Mouse (Mus musculus) adrenal gland, postnatal 10 days (tissue): ENCODE results near the gene Itga6. TPM values are rescaled to one million over a fixed set of nuclear protein-coding genes. Genes with fewer than 3 reads are reported as not detected.
"Not testable (repeated sequence)": the region's sequence is repeated elsewhere in the genome, so short reads cannot be mapped to it uniquely, and the experiment has no call there.

Source experiments
- DNase-seq: peaks from one replicate; pipeline ENCODE4 v3.0.0; 2021; ENCODE audit warnings: mixed read lengths
- long read RNA-seq, 2 experiments: library from polyadenylated mRNA; stranded (forward); transcript quantifications; one replicate each; pipeline ENCODE4 v2.0.0; 2021
- total RNA-seq, 2 experiments: library from RNA; stranded (reverse); gene quantifications; 2 replicates each; pipeline ENCODE4 v1.2.3; 2021

Gene Itga6
- total RNA-seq: 100 to 1,000 TPM; 145 to 179 TPM
- long read RNA-seq, experiment 1, full-length matches to known transcripts: 6 of 35 reads
- long read RNA-seq, experiment 1, partial matches to known transcripts: 27 of 35 reads
- long read RNA-seq, experiment 1, other reads (novel, unspliced or antisense): 2 of 35 reads
- long read RNA-seq, experiment 2, full-length matches to known transcripts: 7 of 29 reads
- long read RNA-seq, experiment 2, partial matches to known transcripts: 18 of 29 reads
- long read RNA-seq, experiment 2, other reads (novel, unspliced or antisense): 4 of 29 reads

DNA sequence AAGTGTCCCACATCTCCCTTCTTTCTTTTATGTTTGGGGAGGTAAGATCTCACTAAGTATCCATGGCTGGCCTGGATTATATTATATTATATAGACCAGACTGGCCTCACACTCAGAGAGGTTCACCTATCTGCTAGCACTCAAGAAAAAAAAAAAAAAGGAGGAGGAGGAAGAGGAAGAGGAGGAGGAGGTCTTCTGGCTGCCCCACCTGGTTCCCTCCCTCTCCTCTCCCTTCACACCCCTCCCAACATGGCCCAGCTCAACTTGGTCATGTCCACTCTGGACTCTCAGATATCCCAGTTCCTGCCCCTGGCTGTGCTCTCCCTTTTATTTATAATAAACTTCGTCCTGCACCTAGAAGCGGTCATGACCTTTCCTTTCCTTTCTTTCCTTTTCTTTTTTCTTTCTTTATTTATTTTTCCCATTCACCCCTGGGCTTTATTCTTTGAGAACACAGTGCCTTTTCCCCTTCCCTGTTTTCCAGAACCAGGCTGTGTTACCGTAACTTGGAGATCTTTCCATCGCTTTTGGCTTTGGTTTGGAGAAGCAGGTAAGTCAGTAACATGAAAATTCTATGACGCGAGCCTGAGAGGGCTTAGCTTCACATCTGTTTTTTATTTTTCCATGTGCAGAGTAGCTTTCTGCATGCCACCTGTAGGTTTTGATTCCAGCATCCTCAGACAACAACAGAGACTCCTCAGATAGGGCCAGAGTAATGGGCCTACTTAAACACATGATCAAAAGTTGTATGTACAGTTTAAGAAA, at the start of gene Itga6:
Gene Itga6 (plus strand): TSS at position 7 of the 765 bp plus-strand sequence.
- DNase-seq: no peak

DNA sequence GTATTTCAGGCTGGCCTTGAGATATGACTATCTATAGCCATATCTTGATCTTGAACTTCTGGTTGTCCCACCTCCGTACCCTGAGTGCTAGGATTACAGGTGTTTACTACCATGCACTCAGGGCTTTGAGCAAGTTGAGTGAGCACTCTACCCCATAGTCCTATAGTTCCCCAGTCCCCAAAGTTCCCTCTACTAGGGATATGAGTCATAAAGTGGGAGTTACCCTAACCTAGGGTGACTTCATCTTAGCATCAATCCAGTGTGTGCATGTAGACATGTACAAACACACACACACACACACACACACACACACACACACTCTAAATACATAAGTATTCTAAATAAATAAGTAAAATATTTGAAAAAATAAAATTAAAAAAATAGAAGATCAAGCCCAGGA, 48.6 kb upstream of the Itga6 start:
- no peak for DNase-seq

DNA sequence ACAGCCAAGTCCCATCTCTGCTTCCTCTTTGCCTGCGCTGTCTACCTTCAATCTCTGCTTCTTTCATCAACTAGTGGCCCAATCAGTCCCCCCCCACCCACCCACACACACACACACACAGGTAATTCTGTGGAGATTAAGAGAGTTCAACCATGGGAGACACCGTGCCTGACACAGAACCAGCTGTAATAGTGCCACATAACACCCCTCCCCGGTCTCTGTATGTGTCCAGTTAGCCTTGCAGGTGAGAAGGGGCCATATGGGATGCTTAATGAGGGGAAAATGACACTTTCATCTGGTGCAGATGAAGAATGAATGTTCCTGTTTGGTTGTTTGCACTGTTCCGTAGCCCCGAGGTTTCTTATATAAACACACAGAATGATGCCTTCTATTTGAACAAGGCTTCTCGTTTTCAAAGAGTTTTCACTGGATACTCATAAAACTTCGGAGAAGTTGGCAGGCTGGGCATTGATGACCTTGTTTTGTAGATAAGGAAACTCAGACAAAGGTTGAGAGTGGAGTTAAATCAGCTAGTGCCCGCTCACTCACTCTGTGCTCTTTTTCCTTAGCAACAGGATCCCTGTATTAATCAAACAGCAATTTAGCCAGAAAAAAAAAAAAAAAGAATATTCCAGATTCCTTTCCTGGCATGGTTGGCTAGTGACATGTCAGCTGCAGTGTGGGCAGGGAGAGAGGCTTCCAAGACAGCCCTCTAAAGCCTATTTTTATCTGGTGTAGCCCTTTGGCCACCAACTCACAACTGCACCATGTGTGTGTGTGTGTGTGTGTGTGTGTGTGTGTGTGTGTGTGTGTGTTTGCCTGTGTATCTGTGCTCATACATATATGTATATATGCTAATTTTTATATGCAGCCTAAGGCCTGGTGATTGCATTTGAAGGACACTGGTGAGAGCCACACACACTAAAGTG, 47.7 kb upstream of the Itga6 start:
- peak; percentile 59 for DNase-seq

DNA sequence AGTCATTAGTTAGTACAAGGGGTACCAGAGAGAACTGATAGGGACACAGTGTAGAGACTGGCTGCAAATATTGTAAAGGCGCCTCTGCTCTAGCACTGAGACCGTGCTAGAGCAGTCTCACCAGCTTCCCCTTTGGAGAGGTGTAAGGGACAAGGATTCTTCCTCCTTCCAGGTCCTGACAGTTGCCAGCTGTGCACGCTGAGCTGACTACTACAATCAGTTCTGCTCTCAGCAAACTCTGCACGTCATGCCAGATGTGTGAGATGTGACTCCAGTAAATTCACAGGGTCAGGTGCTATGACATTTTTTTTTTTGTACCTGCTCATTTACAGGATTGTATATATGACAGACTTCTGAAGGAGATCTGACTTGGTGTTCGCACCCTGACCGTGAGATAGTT, 47.0 kb upstream of the Itga6 start:
- DNase-seq: no peak

DNA sequence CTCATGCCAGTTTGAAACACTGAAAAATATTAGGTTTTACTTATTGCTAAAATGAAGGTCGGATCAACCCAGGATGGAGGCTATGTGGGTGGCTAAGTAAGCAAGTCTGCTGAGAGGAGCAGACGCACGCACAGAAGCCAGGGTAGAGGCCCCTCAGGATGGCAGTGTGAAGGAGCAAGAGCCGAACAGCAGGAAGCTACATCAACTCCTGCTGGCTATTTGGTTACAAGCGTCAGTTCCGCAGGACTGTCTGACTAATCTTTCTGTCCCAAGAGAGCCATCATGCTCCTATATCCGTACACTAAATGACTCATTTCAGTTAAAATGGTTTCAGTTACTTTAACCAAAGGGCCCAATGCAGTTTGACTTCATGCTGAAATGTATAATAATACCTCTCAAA, 46.5 kb upstream of the Itga6 start:
- no peak for DNase-seq

DNA sequence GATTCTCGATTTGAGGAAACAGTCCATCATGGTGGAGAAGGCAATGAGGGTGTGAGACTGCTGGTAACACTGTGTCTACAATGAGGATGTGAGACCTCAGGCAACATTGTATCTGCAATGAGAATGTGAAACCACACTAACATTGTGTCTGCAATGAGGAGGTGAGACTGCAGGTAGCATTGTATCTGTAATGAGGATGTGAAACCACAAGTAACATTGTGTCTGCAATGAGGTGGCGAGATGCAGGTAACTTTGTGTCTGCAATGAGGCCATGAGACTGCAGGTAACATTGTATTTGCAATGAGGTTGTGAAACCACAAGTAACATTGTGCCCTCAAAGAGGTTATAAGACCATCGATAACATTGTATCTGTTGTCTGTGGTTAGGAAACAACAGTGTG, 44.1 kb upstream of the Itga6 start:
- DNase-seq: no peak

DNA sequence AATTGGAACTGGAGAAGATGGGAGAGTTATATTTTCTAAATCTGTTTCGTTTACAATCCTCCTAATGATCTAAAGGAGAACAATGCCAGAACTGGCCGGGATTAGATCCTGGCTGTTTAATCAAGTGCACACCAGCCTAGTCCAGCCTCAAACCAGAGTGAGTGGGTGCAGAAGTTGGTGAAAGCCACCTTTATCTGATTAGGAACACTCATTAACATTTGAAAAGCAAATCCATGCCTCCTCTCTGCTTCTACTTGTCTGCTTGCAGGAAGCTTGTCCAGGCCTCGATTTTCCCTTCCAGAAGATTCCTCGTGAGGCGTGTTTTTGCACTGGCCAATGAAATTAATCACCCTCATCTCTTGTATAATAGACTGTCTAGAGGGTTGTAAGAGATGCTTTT, 41.1 kb upstream of the Itga6 start:
- no peak for DNase-seq

DNA sequence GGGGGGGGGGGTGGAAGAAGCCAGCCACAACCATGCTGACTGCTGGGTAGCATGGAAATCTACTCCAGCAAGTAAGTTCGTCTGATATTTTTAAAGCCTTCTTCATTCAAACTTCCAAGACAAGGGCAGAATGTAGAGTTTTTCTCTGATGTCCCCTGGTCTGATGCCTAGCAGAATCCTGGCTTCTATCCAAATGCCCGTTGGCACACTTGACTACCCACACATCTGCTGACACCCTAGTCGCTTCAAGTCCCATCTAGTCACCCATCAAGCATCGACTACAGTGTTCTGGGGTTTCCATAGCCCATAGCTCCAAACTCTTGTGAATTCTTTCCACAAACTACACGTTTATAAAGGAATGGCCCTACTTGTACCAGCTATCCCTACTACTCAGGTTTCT, 36.5 kb upstream of the Itga6 start:
- no peak for DNase-seq

DNA sequence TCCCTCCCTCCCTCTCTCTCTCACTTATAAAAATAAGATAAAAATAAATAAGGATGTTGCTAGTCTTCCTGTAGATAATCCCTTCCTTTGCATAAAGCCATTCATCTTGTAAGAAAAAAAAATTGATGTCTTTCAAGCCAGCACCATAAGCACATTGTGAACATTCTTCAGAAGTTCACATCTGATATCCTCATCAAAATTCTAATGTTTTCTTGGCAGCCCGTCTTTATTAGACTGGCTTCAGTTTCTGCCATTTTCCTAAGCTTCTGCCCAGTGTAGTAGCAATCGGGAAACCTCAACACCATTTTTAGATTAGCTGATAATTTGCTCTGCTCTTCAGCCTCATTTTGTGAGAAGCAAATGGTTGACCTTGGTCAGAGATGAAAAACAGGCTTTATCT, 33.8 kb upstream of the Itga6 start:
- no peak for DNase-seq

DNA sequence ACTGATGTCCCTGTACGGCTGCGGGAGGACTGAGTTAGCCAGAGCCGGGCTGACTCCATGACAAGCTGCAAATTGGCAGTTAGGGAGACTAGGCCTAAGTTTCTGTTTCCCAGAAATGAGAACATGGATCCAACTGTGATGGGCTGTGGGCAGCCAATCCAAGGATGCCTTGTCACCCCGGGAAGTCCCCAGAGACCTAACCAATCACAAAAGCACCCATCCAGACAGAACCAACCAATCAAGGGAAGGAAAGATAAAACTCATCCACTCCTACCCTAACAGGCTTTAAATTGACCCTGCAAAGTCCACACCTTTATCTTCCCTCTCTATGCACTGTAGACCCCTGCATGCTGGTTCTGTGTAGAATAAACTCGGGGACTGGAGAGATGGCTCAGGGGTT, 31.0 kb upstream of the Itga6 start:
- no peak for DNase-seq

DNA sequence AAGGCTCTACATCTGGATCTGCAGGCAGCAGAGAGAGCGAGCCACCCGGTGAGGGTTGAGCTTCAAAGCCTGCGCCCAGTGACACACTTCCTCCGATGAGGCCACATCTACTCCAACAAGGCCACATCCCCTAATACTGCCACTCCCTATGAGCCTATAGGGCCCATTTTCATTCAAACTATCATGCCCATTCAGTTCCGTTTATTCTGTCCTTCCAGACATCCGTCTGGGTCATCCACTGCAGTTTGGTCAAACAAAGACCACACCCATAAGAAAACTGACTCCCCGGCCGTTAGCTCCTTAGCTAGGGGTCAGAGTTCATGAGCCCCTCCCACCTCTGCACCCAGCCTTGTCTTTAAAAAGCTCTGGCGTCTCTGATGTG, 26.4 kb upstream of the Itga6 start:
- no peak for DNase-seq

DNA sequence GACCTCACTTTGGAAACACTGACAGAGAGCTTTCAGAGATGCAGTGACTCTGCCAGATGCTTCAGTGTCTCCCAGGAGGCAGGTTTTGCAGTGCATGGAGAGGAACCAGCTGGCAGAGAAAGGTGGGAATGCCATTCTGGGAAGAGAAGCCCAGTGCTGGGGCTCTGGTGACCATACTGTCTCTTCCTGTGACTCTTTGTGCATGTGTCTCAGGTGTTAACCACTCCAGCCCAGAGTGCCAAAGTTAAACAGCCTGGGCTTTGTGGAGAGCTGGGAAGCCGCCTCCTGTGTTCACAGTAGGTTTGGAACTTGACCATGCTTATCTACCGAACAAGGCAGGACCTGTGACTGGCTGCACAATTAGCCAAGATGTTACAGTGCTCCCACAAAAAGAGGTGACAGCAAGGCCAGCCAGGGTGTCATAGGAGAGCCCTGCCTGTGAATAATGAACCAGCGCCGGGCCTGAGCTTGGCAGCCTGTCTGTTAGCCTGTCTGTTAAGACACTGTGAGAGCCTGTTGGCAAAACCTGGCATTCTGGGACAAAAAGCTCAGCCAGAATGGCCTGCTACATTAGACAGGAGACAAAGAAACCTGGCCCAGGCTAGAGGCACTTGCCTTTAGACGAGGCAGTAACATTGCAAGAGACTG, 25.9 kb upstream of the Itga6 start:
- DNase-seq: peak; percentile 31

DNA sequence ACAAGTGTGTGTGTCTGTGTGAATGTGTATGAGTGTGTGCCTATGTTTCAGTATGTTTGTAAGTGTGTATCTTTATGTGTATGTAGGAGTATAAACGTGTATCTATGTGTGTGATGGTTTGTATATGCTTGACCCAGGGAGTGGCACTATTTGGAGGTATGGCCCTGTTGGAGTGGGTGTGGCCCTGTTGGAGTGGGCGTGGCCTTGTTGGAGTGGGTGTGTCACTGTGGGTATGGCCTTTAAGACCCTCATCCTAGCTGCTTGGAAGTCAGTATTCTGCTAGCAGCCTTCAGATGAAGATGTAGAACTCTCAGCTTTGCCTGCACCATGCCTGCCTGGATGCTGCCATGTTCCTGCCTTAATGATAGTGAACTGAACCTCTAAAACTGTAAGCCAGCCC, 24.9 kb upstream of the Itga6 start:
- not testable (repeated sequence) for DNase-seq

DNA sequence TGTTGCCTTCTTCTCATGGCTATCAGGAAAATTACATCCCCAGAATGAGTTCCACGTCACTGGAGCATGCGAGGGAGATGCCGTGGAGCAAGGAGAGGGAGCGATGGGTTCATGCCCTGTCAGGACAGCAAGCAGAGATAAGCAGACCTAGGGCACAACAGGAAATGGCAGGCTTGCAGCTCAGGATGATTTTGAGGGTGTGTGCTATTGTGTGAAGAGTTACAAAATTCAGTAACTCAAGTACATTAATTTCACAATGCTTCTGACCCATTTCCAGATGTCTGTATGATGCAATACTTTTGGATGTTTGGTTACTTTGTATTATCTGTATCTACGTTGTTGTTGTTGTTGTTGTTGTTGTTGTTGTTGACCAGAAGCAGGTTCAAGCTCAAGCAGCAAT, 22.5 kb upstream of the Itga6 start:
- DNase-seq: no peak

DNA sequence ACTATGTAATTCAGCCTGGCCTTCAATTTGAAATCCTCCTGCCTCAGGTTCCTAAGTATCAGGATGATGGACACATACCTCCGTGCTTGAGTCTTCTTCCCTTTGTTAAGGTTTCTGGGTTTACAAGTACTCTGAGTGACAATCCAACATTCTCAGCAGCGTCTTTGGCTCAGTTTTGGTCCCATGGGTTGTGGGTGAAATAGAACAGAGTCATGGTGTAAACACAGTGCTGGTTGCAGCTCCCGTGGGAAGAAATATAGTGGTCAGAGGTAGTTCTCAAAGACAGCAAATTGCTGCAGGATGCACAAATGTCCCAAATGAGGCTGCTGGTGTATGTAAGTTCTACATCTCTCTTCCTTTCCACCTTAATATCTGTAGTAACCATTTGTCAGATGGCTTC, 21.8 kb upstream of the Itga6 start:
- DNase-seq: peak; percentile 46

DNA sequence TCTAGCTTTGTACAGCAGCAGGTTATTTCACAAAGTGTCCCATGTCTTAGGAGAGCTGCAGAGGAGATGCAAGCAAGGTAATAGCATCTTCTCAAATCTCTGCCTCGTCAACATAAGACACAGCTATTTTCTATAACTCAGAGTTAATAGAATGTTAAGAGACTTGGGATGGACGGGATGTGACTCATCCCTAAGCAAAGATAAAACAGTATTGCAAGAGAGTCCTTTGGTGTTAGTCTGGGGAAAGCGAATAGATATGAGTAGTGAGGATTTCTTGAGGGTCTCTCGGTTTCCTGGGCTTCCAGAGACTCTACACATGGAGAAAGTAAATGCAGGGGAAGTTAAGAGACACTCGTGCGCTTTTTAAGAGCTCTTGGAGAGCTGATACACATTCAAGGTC, 21.4 kb upstream of the Itga6 start:
- no peak for DNase-seq

DNA sequence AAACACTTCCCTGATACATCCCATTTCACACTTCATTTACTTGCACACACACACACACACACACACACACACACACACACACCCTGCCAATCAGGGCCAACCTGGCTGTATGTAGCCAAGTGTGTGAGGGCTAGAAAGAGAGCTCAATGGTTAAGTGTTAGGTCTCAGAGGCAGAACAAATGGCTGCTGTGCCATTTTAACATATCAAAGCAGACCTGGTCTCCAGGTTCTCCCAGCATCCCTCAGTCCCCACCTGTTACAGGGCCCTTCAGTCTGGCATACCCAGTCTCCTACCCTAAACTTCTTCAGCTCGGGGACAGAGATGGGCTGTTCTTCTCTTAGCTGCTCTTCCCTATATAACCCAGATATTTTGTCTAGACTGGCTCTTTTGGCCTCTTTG, 20.0 kb upstream of the Itga6 start:
- no peak for DNase-seq

DNA sequence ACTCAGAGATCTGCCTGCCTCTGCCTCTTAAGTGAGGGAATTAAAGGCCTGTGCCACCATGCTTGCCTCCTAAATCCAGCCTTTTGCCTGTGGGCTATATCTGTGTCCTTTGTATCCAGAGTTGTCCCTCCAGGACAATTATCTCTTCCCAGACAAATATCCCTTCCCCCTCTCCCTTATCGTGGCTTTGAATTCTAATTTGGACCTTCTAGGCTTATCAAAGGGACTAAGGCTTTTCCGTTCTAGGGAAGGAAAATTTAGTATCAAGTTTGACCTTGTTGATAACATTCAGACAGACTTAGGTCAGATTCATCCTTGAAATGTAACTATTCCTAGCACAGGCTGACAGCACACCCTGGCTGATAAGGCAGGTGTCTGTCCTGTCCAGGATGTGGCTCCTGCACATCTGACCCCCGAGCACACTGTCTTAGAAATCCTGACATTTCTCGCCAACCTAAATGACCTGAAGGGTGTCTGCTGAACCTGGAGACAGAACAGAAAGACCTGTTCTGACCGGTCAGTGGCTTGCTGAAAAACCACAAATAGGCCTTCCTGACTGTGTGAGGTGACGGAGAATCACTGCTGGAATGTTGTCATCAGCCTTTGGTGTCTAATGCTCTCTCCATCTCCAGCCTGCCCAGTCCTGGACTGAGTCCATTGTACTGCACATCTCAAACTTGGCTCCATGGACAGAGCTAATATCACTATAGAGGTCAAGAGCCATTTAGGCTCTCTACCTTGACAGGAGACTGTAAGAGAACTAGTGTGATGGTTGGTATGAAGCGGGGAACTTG, 18.3 kb upstream of the Itga6 start:
- DNase-seq: no peak

DNA sequence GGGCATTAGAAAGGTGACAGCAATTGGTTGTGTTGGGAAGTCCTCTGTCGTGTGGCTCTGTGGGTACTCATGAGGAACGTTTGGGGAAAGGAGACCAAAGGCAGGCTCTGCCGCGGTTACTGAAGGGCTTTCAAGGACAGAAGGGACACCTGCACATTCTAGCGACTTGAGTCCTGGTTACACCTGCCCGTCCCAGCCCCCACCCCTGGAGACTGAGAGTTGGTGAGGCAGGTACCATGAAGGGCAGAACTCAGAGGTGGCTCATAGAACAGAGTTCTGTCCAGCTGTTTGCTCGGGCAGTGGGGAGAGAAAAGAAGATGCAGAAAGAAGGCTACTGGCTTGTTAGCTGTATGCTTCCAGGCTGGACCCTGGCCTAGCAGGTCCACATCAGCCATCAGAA, 17.1 kb upstream of the Itga6 start:
- no peak for DNase-seq

DNA sequence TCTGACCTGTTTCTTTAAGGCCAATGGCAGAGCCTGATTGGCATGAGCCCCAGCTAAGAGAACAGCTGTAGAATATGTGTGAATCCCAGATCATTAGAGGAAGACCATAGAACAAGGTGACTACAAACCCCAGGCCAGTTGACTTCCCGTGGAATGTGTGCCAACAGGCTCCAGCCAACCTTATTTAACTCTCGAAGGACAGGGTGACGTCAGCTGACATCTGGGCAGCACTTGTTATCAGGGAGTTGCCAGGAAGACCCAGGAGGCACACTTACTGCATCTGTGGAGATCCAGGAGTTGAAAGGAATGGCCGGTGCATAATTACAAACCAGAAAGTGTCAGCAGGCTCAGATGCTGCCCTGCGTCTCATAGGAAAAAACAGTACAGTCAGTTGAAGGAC, 16.6 kb upstream of the Itga6 start:
- peak; percentile 74 for DNase-seq
